Mouse (Mus musculus): Measurements from ENCODE around the gene Gas6.

DNA sequence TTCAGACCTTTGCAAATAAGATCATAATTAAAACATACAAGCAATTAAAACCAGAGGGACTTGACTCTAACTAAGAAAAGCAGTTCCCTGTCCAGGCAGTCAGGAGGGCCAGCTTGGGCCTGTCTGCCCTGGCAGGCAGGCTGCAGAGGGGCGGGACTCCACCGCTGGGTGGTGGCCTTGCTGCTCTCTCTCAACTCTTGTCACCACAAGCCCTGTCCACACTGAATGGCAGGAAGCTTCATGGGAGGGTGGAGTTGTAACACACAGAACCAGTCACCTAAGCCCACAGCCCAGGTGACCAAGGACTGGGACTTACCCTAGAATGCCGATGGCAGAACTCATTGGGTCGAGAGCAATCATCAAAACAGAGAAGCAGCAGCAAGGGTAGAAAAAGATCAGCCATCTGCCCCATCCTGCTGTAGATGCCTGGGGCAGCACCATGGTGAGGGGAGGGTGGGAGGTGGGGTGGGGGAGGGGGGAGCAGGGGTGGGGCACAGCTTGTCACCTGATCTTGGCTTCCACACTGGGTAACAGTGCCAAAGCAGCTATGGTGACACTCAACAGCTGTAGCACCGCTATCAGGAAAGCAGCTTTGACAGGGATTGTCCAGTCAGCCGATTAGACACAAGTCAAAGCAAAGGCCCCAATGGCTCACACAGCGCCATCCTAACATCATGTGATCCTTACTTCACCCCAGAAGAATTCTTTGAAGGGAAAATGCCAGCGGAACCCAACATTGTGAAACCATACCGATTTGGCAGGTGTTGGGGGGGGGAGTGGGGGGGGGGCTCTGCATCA lies 1.9 kb downstream of the Gas6 start:
- TF ChIP-seq CHD2 (IDR thresholded peaks at IDR 0.05; ENCODE audit: low read depth, low read length) = no peak
- no peak for TF ChIP-seq MAFK (IDR thresholded peaks at IDR 0.05; ENCODE audit: insufficient read depth, low read depth, low read length)
- TF ChIP-seq HCFC1 (IDR thresholded peaks at IDR 0.05; ENCODE audit: borderline replicate concordance, insufficient read depth, low read length) = no peak
- no peak for TF ChIP-seq ZNF384 (IDR thresholded peaks at IDR 0.05; ENCODE audit: low read depth, low read length)
- no peak for TF ChIP-seq ZC3H11A (IDR thresholded peaks at IDR 0.05; ENCODE audit: borderline replicate concordance, low read depth, low read length)

Measured in ES-E14 (cell line).